Mouse (Mus musculus) right cerebral cortex, postnatal 14 days (tissue): ENCODE data around the gene Nme9.

Experiments used
- DNase-seq: peaks from one replicate; pipeline ENCODE4 v3.0.0; 2022

Gene Nme9

GRCm38 (mm10) chr9:99437031-99437764 lies 14.1 kb upstream of the Nme9 start, which contains the start of gene Mras:
Gene Mras (minus strand): TSS chr9:99437381.
- DNase-seq = no peak

GRCm38 (mm10) chr9:99437781-99438565 lies 13.3 kb upstream of the Nme9 start:
- no peak for DNase-seq

GRCm38 (mm10) chr9:99439064-99439463 lies 12.2 kb upstream of the Nme9 start:
- no peak for DNase-seq

- DNase-seq = peak; percentile 65
Observed at GRCm38 (mm10) chr9:99440941-99441340, 10.3 kb upstream of the Nme9 start.

- DNase-seq = no peak
Observed at GRCm38 (mm10) chr9:99441647-99442433, 9.4 kb upstream of the Nme9 start.

DNA sequence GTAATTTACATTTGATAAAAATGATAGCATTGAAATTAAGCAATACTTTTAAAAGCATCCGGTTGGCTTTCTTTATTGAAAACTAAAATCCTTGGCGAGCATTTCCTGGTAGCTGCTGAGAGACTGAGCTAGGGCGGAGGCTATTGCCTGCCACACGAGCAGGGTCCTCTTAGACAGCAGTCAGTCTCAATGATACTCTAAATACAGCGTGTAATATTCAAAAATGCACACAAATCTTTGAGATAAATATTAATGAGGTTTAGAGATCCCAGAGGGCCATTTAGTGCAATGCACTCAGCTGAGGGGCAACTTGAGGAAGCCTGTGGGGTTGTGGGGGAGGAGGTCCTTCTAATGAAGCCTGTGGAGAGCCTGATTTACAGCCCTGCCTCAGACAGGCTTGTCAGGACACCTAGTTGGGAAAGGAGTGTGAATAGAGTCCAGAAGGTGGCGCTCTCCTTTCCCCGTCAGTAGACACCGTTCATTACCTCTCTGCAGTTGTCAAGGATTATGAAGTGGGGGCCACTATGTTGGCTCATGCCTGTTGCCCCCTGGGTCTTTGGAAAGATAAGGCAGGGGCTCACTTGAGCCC lies 6.6 kb upstream of the Nme9 start:
- no peak for DNase-seq

DNA sequence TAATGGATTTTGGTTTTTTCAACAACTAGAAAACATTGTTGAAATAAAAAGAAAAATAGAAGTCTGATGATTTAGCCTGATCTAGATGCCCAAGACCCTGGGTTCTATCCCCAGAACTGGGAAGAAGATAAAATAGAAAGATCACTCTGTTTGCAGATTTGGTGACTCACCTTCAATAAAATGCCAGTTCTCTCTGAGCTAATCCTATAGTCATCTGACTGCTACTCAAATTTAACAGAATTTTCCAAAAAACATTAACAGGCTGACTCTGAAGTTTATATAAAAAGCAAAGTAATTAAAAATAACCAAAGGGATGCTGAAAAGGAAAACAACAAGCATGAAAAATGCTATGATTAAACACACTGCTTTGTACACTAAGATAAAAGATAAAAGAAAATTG lies 5.0 kb upstream of the Nme9 start:
- DNase-seq = no peak

DNA sequence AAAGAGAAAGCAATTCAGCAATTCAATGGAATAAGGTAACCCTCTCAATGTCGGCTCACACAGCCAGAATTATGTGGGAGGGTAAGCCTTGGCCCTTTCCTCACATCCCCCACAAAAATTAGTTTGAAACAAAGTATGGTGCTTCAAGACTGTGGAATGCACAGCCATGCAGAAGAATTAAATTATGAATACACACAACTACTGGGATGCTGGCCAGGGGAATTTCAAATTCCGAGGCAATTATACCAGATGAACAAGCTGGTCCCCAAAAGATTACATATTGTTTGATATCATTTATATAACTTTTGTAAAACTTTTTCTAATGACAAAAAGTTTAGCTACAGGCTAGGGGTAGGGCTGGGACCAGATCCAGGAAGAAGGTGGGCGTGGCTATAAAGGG lies 4.0 kb upstream of the Nme9 start:
- no peak for DNase-seq

DNA sequence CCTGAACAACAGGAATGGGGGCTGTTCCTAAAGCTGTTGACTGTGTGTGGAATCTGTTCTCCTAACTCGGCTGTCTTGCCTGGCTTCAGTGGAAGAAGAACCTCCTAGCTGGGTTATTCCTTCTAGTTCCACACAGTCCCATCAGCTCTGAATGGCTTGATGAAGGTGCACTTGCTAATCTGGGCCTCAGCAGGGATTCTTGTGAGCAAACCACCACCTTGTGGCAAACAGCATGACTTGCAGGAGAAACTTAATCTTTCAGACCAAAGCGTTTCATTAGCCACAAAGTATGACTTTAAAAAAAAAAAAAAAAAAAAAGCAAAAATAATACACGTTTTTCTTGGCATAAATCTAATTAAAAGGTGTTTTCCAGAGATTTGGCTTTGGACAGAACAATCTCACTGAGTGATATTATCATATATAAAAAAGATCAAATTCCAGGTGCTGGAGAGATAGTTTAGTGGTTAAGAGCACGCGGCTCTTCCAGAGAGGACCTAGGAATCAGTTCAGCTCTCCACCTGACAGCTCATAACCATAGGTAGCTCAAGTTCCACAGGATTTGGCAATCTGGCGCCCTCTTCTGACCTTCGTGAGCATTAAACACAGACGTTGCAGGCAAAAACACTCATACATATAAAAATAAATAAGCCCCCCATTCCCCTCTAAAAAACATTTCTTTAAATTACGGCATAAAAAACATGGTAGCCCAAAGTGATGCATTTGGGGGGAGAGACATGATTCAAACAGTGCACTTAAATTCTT lies 1.2 kb upstream of the Nme9 start:
- no peak for DNase-seq

DNA sequence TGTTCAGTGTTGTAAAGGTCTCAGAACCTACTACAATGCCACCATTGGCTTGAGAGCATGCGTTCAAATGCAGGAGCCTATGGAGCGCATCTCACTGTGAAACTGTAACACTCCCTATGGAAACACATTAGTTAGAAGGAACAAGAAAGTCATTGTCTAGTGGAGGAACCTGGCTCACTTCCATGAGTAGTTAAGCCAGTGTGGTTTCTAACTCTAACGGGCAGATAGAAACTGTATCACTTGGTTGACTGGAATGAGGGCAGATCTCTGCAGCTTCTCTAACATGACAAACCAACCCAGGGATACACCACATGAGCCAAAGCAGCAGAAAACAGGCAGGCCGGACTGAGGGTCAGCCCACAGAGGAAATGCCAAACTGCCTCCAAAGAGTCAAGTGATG lies 2.9 kb downstream of the Nme9 start:
- no peak for DNase-seq

DNA sequence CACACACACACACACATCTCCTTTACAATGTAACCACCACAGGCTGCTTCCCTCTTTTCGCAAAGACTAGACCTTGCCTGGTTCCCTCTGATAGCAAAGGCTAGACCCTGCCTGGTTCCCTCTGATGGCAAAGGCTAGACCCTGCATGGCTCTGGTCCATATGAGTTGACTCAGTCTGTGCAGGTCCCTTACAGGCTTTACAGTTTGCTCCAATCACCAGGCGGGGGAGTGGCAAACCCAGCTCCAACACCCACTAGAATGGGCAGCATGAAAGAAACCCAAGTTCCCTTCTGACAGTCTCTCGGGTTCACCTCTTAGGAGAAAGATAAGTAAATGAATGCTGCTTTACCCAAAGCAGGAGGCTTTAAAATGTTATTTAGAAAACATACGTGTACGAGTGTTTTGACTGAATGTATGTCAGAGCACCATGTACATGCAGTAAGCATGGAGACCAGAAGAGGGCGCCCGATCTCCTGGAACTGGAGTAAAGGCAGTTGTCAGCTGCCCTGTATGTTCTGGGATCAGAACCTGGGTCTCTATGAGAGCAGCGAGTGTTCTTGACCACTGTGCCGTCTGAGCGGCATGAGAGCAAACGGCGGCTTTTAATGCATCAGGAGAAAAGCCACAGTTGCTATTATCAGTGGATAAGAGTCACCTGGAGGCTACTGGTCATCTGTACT lies 7.4 kb downstream of the Nme9 start:
- DNase-seq = peak; percentile 63

- no peak for DNase-seq
Observed at GRCm38 (mm10) chr9:99459730-99460129, 8.5 kb downstream of the Nme9 start.

- no peak for DNase-seq
Observed at GRCm38 (mm10) chr9:99464876-99465275, 13.6 kb downstream of the Nme9 start.

GRCm38 (mm10) chr9:99468572-99468971 lies 17.3 kb downstream of the Nme9 start:
- no peak for DNase-seq

GRCm38 (mm10) chr9:99469681-99470273 lies 18.5 kb downstream of the Nme9 start:
- DNase-seq = no peak

GRCm38 (mm10) chr9:99470347-99471092 lies 19.2 kb downstream of the Nme9 start:
- no peak for DNase-seq

- no peak for DNase-seq
Observed at GRCm38 (mm10) chr9:99471334-99471733, 20.1 kb downstream of the Nme9 start.

DNA sequence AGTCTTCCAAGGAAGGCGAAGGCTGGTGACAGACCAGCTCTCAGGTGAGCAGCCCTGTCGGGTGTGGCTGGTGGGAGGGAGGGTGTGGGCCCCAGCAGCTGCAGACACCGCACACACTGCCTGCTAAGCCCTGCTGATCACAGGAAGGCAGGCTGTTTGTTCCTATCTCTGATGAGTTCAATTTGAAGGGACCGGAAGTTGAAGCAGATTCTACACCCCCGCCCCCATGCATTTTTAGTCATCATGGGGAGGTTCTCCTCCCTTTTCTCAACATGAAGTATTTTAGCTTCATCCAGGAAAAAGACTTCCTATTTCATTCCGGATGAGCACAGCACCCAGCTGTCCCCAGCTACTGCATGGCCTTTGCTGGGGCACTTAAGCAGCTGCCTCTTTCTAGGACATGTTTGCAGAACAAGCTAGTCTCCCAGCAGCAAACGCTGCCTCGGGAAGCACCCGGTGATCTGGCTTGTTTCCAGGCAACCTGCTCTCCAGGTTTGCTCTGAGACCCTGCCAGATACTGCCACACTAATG lies 28.0 kb downstream of the Nme9 start:
- peak; percentile 26 for DNase-seq

GRCm38 (mm10) chr9:99480764-99481163 lies 29.5 kb downstream of the Nme9 start:
- peak; percentile 38 for DNase-seq

- DNase-seq = no peak
Observed at GRCm38 (mm10) chr9:99483191-99483590, 31.9 kb downstream of the Nme9 start.
